Mouse (Mus musculus) naive thymus-derived CD4-positive, alpha-beta T cell, adult 2 months (primary cell): ENCODE results near the gene Pitpnm2.
A peak's percentile ranks its signal among the peaks of the same experiment; 100 is the strongest.

Source experiments
- DNase-seq: peaks from one replicate; pipeline ENCODE4 v3.0.0-alpha.2; 2011; ENCODE audit warnings: low read depth

Pitpnm2 gene

GRCm38 (mm10) chr5:124202071-124202470 is 47.5 kb downstream of the Pitpnm2 start:
- DNase-seq, result no peak

GRCm38 (mm10) chr5:124201564-124201963 is 48.0 kb downstream of the Pitpnm2 start:
- DNase-seq, result no peak

- DNase-seq, result no peak
Measured at GRCm38 (mm10) chr5:124200844-124201243, 48.7 kb downstream of the Pitpnm2 start.

- DNase-seq, result no peak
Measured at GRCm38 (mm10) chr5:124199168-124199567, 50.4 kb downstream of the Pitpnm2 start.

GRCm38 (mm10) chr5:124198473-124198872 is 51.1 kb downstream of the Pitpnm2 start:
- DNase-seq, result no peak

- no peak for DNase-seq
Measured at GRCm38 (mm10) chr5:124196082-124196481, 53.5 kb downstream of the Pitpnm2 start.

GRCm38 (mm10) chr5:124194386-124195084 is 55.0 kb downstream of the Pitpnm2 start:
- no peak for DNase-seq

- no peak for DNase-seq
Measured at GRCm38 (mm10) chr5:124193286-124194112, 56.1 kb downstream of the Pitpnm2 start.

- no peak for DNase-seq
Measured at GRCm38 (mm10) chr5:124192726-124193285, 56.8 kb downstream of the Pitpnm2 start.

GRCm38 (mm10) chr5:124192251-124192710 is 57.3 kb downstream of the Pitpnm2 start:
- peak; percentile 56 for DNase-seq

- no peak for DNase-seq
Measured at GRCm38 (mm10) chr5:124190146-124190870, 59.3 kb downstream of the Pitpnm2 start.

GRCm38 (mm10) chr5:124189572-124189981 is 60.0 kb downstream of the Pitpnm2 start:
- no peak for DNase-seq

- peak; percentile 57 for DNase-seq
Measured at GRCm38 (mm10) chr5:124187508-124188311, 61.9 kb downstream of the Pitpnm2 start.

GRCm38 (mm10) chr5:124186981-124187507 is 62.5 kb downstream of the Pitpnm2 start:
- peak; percentile 67 for DNase-seq

- no peak for DNase-seq
Measured at GRCm38 (mm10) chr5:124186465-124186854, 63.1 kb downstream of the Pitpnm2 start.

GRCm38 (mm10) chr5:124185706-124186464 is 63.7 kb downstream of the Pitpnm2 start:
- DNase-seq, result peak; percentile 71

- DNase-seq, result peak; percentile 82
Measured at GRCm38 (mm10) chr5:124184898-124185701, 64.5 kb downstream of the Pitpnm2 start.

GRCm38 (mm10) chr5:124184191-124184590 is 65.4 kb downstream of the Pitpnm2 start:
- no peak for DNase-seq

- DNase-seq, result no peak
Measured at GRCm38 (mm10) chr5:124182642-124183041, 66.9 kb downstream of the Pitpnm2 start.
